ENCODE assay signal across 8 mouse cellular contexts in genomic region chr7:28179741-28180377, GRCm38 (mm10). TPM values are rescaled to one million over a fixed set of nuclear protein-coding genes. Genes with fewer than 3 reads are reported as not detected.
DNase-seq lines count a peak whose midpoint lies in the region; ATAC-seq lines count a peak whose summit lies in the region.

No protein-coding gene starts in this region.

- H3K4me3 ChIP-seq in hindbrain, embryonic 16.5 days (ENCODE audit: low read length) = peak overlapping the region; percentile 95
- peak overlapping the region; percentile 39 for H3K4me3 ChIP-seq in macrophage (ENCODE audit: inconsistent target)

- H3K79me2 ChIP-seq in macrophage (ENCODE audit: inconsistent target) = peaks cover 11% of the 10 kb centered on the region

- peak; percentile 94 for ATAC-seq in hindbrain, embryonic 16.5 days

- no peaks in the 10 kb centered on the region for H3K9me3 ChIP-seq in hindbrain, embryonic 16.5 days (ENCODE audit: control insufficient read depth, low read length)

- H3K36me3 ChIP-seq in hindbrain, embryonic 16.5 days (ENCODE audit: control insufficient read depth, insufficient read depth, low read length) = peaks cover 49% of the 10 kb centered on the region
- peaks cover 47% of the 10 kb centered on the region for H3K36me3 ChIP-seq in macrophage (ENCODE audit: inconsistent target)

- peak; percentile 70 for DNase-seq in WW6 (ENCODE audit: low read depth, low spot score)
- DNase-seq in cerebellum, postnatal 4 days (ENCODE audit: low spot score in 2 of 2) = peak; percentile 77 to 91
- peak; percentile 95 for DNase-seq in gastrocnemius, adult 18-20 months (ENCODE audit: low spot score)
- DNase-seq in left cerebral cortex, adult 18-20 months (ENCODE audit: low spot score in 2 of 2) = peak; percentile 91 to 95
- DNase-seq in right cerebral cortex, adult 18-20 months = peak; percentile 96
- peak; percentile 70 for DNase-seq in urinary bladder, postnatal 10 days (ENCODE audit: low spot score)

- H3K4me2 ChIP-seq in hindbrain, embryonic 16.5 days (ENCODE audit: low read length) = peak overlapping the region; percentile 79

- peak overlapping the region; percentile 95 for H3K27ac ChIP-seq in hindbrain, embryonic 16.5 days (ENCODE audit: low read depth, low read length)
- peak overlapping the region; percentile 34; the same call in 1 of the 2 replicates for H3K27ac ChIP-seq in macrophage

- H3K9ac ChIP-seq in hindbrain, embryonic 16.5 days (ENCODE audit: low read depth, low read length) = peak overlapping the region; percentile 93

- under 1% methylated on average over 34 of the region's 56 CpGs for WGBS in hindbrain, embryonic 16.5 days
- WGBS in macrophage (ENCODE audit: missing documents) = 3% methylated on average over 42 of the region's 56 CpGs

- H3K4me1 ChIP-seq in hindbrain, embryonic 16.5 days (ENCODE audit: control insufficient read depth, insufficient read depth, low read depth, low read length) = peaks cover 12% of the 10 kb centered on the region

- no peaks in the 10 kb centered on the region for H3K27me3 ChIP-seq in hindbrain, embryonic 16.5 days (replicated peaks; ENCODE audit: control insufficient read depth, insufficient read depth, low read length)

RNA-seq across cellular contexts. Expression of gene Dyrk1b, which starts 0.6 kb away (rescaled TPM):
- 10 to 100 TPM; 48.1 to 84.1 TPM for total RNA-seq in gastrocnemius, adult 18-20 months (2021)
- 8.1 and 9.9 TPM in 2 replicates for polyA plus RNA-seq in hindbrain, embryonic 16.5 days (2015; fragmentation: Nextera tagmentation; extraction: Ambion mirVana)
- total RNA-seq in left cerebral cortex, adult 18-20 months (2021) = 10 to 100 TPM; 39.6 to 40.6 TPM
- total RNA-seq in macrophage (2018; cell fraction: chromatin; rRNA removed) = 10 to 100 TPM in 21 of 26 experiments, 1 to 10 TPM in 5; 4.7 to 44.1 (median 15.1) TPM
- 10 to 100 TPM in 19 of 26 experiments, 1 to 10 TPM in 7; 6.8 to 19.9 (median 12.2) TPM for total RNA-seq in macrophage (2018; cell fraction: cytosol; rRNA removed)
- total RNA-seq in macrophage (2018; cell fraction: nucleus; rRNA removed) = 10 to 100 TPM in 16 of 26 experiments, 1 to 10 TPM in 10; 5.9 to 31.2 (median 10.6) TPM
- 2.6 to 13.6 TPM (median 7.4 TPM) in 3 replicates for polyA plus RNA-seq in macrophage (2018)

RNA-seq across cellular contexts. Expression of gene Fbl, which starts 10.3 kb away (rescaled TPM):
- 10 to 100 TPM; 21.8 to 23.0 TPM for total RNA-seq in gastrocnemius, adult 18-20 months (2021)
- 57.1 and 66.1 TPM in 2 replicates for polyA plus RNA-seq in hindbrain, embryonic 16.5 days (2015; fragmentation: Nextera tagmentation; extraction: Ambion mirVana)
- total RNA-seq in left cerebral cortex, adult 18-20 months (2021) = 10 to 100 TPM; 47.8 to 60.2 TPM
- total RNA-seq in macrophage (2018; cell fraction: chromatin; rRNA removed) = 10 to 100 TPM; 15.7 to 69.6 (median 35.0) TPM
- 10 to 100 TPM; 31.8 to 58.0 (median 45.9) TPM for total RNA-seq in macrophage (2018; cell fraction: cytosol; rRNA removed)
- 10 to 100 TPM; 16.3 to 82.0 (median 24.3) TPM for total RNA-seq in macrophage (2018; cell fraction: nucleus; rRNA removed)
- polyA plus RNA-seq in macrophage (2018) = 53.7 to 146 TPM (median 80.2 TPM) in 3 replicates

RNA-seq across cellular contexts. Expression of gene 9530053A07Rik, which starts 50.6 kb away (rescaled TPM):
- not detected for total RNA-seq in gastrocnemius, adult 18-20 months (2021)
- 0.10 and 0.13 TPM in 2 replicates for polyA plus RNA-seq in hindbrain, embryonic 16.5 days (2015; fragmentation: Nextera tagmentation; extraction: Ambion mirVana)
- total RNA-seq in left cerebral cortex, adult 18-20 months (2021) = under 1 TPM in 1 of 2 experiments, not detected in 1; 0.09 TPM
- not detected for total RNA-seq in macrophage (2018; cell fraction: chromatin; rRNA removed)
- not detected for total RNA-seq in macrophage (2018; cell fraction: cytosol; rRNA removed)
- total RNA-seq in macrophage (2018; cell fraction: nucleus; rRNA removed) = under 1 TPM in 1 of 26 experiments, not detected in 25; 0.42 TPM
- not detected in 3 replicates for polyA plus RNA-seq in macrophage (2018)

Comparison
In these comparisons a context has a peak if more than half of its experiments do, and no peak if none do; other contexts are left out.
1. Peak in every context shown above with its lines: DNase-seq, ATAC-seq, H3K4me3 ChIP-seq and H3K27ac ChIP-seq.